Mouse (Mus musculus): ENCODE data around the gene Rnf185. TPM values are rescaled to one million over a fixed set of nuclear protein-coding genes. Genes with fewer than 3 reads are reported as not detected.

The Rnf185 gene
- polyA plus RNA-seq, 1 experiment from 2014 or later: 40.6 TPM

DNA sequence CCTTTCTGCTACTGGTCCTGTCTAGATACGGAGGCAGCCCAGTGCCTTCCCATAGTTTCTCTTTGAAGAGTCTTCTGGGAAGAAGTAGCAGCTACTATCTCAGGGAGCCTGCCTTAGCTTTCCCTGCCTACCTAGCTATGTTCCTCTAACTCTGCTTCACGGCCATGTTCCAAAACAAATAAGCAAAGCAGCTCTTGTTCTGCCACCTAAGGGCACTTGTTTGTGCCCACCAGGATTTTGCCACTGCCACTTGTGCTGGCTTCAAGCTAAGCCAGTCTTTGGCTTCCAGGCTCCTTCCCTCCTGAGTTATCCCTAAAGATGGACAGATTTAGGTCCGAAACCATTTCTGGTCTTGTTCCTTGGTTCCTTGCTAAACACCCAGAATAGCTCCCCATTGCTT is 40.1 kb downstream of the Rnf185 start:
- Histone ChIP-seq H3K27me3 (no peaks in the 10 kb centered on the region), H3K4me3 (no peak overlapping the region), H3K27ac (no peak overlapping the region), H3K4me2 (no peak overlapping the region), H3K9ac (no peak overlapping the region), H3K9me3 (replicated peaks) (no peaks in the 10 kb centered on the region), H3K4me1 (peaks cover 9% of the 10 kb centered on the region), H3K36me3 (ENCODE audit: poor library complexity, severe bottlenecking) (peaks cover 28% of the 10 kb centered on the region)
- 89% methylated on average over 3 of the region's 3 CpGs for WGBS
- no peak for ATAC-seq

DNA sequence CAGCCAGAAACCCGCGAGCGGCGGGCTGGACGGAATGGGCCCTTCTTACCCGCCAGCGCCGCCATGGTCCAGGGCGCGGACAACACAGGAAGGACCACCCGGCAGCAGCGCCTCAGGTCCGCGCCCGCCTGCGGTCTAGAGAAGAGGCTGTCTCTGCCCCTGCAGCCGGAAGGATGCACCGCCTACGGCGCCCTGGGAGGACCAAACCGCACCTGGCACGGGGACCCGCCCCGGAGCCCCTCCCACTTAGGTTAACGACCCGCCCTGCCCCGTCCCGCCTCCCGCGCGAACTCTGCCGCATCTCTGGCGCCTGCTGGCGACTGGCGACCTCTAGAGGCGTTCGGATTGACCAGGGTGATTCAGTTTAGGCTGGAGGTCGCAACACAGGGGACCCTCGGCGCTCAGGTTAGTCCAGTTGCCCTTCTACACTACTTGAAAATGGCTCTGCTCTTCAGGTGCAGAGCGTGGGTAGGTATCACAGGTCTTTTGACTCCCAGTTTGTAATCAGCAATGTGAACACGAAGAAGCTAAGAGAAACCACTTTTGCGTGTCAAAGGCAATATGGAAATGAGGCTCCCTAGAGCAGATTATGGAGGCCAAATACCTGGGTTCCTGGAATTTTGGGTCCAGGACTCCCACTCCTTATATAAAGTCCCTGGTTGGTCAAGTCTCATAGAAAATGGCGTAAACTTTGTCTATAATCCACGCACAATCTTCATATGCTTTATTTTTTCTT is 43.0 kb downstream of the Rnf185 start, which contains the start of gene Limk2:
Gene Limk2 (minus strand): TSS at position 193 of the 736 bp plus-strand sequence.
- Histone ChIP-seq H3K27me3 (no peaks in the 10 kb centered on the region), H3K36me3 (ENCODE audit: poor library complexity, severe bottlenecking) (peaks cover 4% of the 10 kb centered on the region), H3K9ac (peak within 1 kb of the TSS; percentile 86), H3K9me3 (replicated peaks) (no peaks in the 10 kb centered on the region), H3K4me3 (peak within 1 kb of the TSS; percentile 75), H3K4me2 (peak within 1 kb of the TSS; percentile 80), H3K4me1 (peaks cover 9% of the 10 kb centered on the region), H3K27ac (peak within 1 kb of the TSS; percentile 48; the same call in 1 of the 2 replicates)
- 3% methylated on average over 43 of the region's 45 CpGs for WGBS
- peak; percentile 91 for ATAC-seq

DNA sequence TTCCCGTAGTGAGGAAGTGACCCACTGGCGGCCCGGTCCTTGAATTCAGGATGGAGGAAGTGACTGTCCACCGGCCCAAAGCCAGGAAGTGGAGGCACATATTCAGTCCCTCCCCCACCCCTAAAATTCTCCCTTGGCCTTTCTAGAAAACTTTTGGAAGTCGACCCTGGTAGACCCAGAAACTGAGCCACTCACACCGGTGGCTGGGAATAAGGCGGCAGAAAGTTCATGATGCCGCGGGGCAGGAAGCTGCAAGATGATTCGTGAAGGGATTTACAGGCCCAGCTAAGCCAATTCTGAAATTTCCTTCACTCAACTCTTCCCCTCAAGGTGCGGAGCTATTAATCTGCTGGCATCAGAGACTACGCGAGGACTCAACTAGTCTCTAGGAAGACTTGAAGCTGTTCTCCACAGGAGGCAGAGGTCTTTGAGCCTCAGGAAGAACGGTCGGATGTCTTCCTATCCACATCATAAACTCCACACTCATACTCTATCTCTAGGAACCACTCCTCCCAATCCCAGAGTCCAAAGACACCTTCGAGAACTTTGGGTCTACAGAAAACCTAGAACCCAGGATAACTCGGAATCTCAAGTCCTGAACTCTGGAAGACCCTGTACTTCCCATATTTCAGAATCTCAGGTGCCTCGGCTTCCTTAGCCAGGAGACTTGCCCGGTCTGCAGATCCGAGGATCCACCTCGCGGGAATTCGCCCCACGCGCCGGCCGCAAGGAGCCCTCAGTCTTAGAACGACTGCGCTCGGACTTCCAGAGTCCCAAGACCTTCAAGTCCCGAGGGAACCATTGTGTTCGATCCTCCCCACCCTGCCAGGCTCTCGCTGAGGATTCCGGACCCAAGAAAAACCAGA is 43.8 kb downstream of the Rnf185 start:
- no peaks in the 10 kb centered on the region for H3K9me3 ChIP-seq (replicated peaks)
- peaks cover 9% of the 10 kb centered on the region for H3K4me1 ChIP-seq
- no peaks in the 10 kb centered on the region for H3K27me3 ChIP-seq
- H3K36me3 ChIP-seq (ENCODE audit: poor library complexity, severe bottlenecking): no peaks in the 10 kb centered on the region
- 7% methylated on average over 34 of the region's 34 CpGs for WGBS
- H3K27ac ChIP-seq: peak overlapping the region; percentile 48; the same call in 1 of the 2 replicates
- ATAC-seq: peak; percentile 52
- peak overlapping the region; percentile 80 for H3K4me2 ChIP-seq
- H3K9ac ChIP-seq: peak overlapping the region; percentile 86
- peak overlapping the region; percentile 75 for H3K4me3 ChIP-seq

DNA sequence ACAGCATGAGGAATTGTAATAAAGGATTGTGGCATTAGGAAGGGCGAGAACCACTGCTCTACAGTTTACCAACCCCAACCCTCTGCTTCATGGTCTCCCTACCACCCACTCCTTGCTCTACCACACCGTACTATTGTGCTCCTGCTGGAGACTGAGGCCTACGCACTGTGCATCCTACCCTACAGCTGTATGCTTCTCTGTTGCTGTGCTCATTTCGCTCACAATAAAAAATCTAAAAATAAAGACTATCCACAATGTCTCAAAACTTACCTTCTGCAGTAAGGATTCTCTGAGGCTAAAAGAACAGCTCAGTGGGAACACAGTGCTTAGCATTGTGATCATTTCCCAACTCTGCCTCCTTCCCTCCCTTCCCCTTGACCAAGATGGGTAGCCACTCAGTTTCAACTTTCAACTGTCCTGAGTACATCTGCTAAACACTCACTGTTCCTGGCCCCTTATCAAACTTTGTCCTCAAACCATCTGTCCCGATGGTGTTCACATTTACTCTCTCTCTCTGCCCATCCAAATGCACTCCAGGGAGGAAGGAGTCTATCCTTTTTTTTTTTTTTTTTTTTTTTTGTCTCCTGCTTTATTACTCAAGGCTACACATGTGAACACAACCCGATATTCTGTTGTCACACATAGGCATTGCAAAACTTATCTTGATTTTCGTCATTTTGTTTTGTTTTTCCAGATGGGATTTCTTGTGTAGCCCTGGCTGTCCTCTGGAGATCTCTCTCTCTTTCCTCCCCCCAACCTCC is 47.7 kb downstream of the Rnf185 start:
- 88% methylated on average over 7 of the region's 7 CpGs for WGBS
- Histone ChIP-seq H3K27ac (no peak overlapping the region), H3K36me3 (ENCODE audit: poor library complexity, severe bottlenecking) (no peaks in the 10 kb centered on the region), H3K4me1 (peaks cover 9% of the 10 kb centered on the region), H3K4me3 (no peak overlapping the region), H3K27me3 (no peaks in the 10 kb centered on the region), H3K9me3 (replicated peaks) (no peaks in the 10 kb centered on the region), H3K9ac (no peak overlapping the region), H3K4me2 (no peak overlapping the region)
- no peak for ATAC-seq

- ATAC-seq: no peak
- no peak overlapping the region for H3K27ac ChIP-seq
- 90% methylated on average over 3 of the region's 3 CpGs for WGBS
- H3K9ac ChIP-seq: no peak overlapping the region
- H3K4me3 ChIP-seq: no peak overlapping the region
- no peaks in the 10 kb centered on the region for H3K9me3 ChIP-seq (replicated peaks)
- no peaks in the 10 kb centered on the region for H3K36me3 ChIP-seq (ENCODE audit: poor library complexity, severe bottlenecking)
- H3K4me1 ChIP-seq: peaks cover 3% of the 10 kb centered on the region
- no peaks in the 10 kb centered on the region for H3K27me3 ChIP-seq
- H3K4me2 ChIP-seq: no peak overlapping the region
Measured at GRCm38 (mm10) chr11:3403024-3403423, 49.1 kb downstream of the Rnf185 start.

GRCm38 (mm10) chr11:3398318-3398717 is 53.8 kb downstream of the Rnf185 start:
- H3K9ac ChIP-seq: no peak overlapping the region
- H3K4me3 ChIP-seq: no peak overlapping the region
- H3K27ac ChIP-seq: no peak overlapping the region
- H3K27me3 ChIP-seq: no peaks in the 10 kb centered on the region
- no peaks in the 10 kb centered on the region for H3K36me3 ChIP-seq (ENCODE audit: poor library complexity, severe bottlenecking)
- H3K9me3 ChIP-seq (replicated peaks): no peaks in the 10 kb centered on the region
- 100% methylated on average over 1 of the region's 1 CpGs for WGBS
- ATAC-seq: no peak
- no peak overlapping the region for H3K4me2 ChIP-seq
- H3K4me1 ChIP-seq: peaks cover 29% of the 10 kb centered on the region

- peak; percentile 77 for ATAC-seq
- H3K36me3 ChIP-seq (ENCODE audit: poor library complexity, severe bottlenecking): no peaks in the 10 kb centered on the region
- no peak overlapping the region for H3K4me2 ChIP-seq
- H3K27ac ChIP-seq: peak overlapping the region; percentile 49
- peaks cover 29% of the 10 kb centered on the region for H3K4me1 ChIP-seq
- H3K4me3 ChIP-seq: no peak overlapping the region
- peak overlapping the region; percentile 12; the same call in 1 of the 2 replicates for H3K9ac ChIP-seq
- H3K27me3 ChIP-seq: no peaks in the 10 kb centered on the region
- no peaks in the 10 kb centered on the region for H3K9me3 ChIP-seq (replicated peaks)
- WGBS: 10% methylated on average over 8 of the region's 8 CpGs
Measured at GRCm38 (mm10) chr11:3396562-3396961, 55.6 kb downstream of the Rnf185 start.

GRCm38 (mm10) chr11:3396091-3396490 is 56.1 kb downstream of the Rnf185 start:
- peaks cover 29% of the 10 kb centered on the region for H3K4me1 ChIP-seq
- H3K9ac ChIP-seq: no peak overlapping the region
- H3K4me2 ChIP-seq: no peak overlapping the region
- peak overlapping the region; percentile 49 for H3K27ac ChIP-seq
- no peaks in the 10 kb centered on the region for H3K9me3 ChIP-seq (replicated peaks)
- ATAC-seq: peak; percentile 51; the same call in 1 of the 2 replicates
- 23% methylated on average over 3 of the region's 3 CpGs for WGBS
- no peaks in the 10 kb centered on the region for H3K27me3 ChIP-seq
- no peaks in the 10 kb centered on the region for H3K36me3 ChIP-seq (ENCODE audit: poor library complexity, severe bottlenecking)
- H3K4me3 ChIP-seq: no peak overlapping the region

- H3K9me3 ChIP-seq (replicated peaks): no peaks in the 10 kb centered on the region
- no peak overlapping the region for H3K4me2 ChIP-seq
- no peak overlapping the region for H3K4me3 ChIP-seq
- no peaks in the 10 kb centered on the region for H3K27me3 ChIP-seq
- H3K4me1 ChIP-seq: peaks cover 29% of the 10 kb centered on the region
- H3K27ac ChIP-seq: no peak overlapping the region
- WGBS: 39% methylated on average over 5 of the region's 5 CpGs
- no peak overlapping the region for H3K9ac ChIP-seq
- no peak for ATAC-seq
- H3K36me3 ChIP-seq (ENCODE audit: poor library complexity, severe bottlenecking): no peaks in the 10 kb centered on the region
Measured at GRCm38 (mm10) chr11:3394520-3394919, 57.6 kb downstream of the Rnf185 start.

GRCm38 (mm10) chr11:3392526-3392925 is 59.6 kb downstream of the Rnf185 start:
- no peaks in the 10 kb centered on the region for H3K9me3 ChIP-seq (replicated peaks)
- no peak overlapping the region for H3K9ac ChIP-seq
- 80% methylated on average over 8 of the region's 8 CpGs for WGBS
- H3K4me2 ChIP-seq: no peak overlapping the region
- H3K27me3 ChIP-seq: no peaks in the 10 kb centered on the region
- no peak overlapping the region for H3K27ac ChIP-seq
- H3K4me3 ChIP-seq: no peak overlapping the region
- peaks cover 25% of the 10 kb centered on the region for H3K4me1 ChIP-seq
- H3K36me3 ChIP-seq (ENCODE audit: poor library complexity, severe bottlenecking): no peaks in the 10 kb centered on the region
- ATAC-seq: no peak

DNA sequence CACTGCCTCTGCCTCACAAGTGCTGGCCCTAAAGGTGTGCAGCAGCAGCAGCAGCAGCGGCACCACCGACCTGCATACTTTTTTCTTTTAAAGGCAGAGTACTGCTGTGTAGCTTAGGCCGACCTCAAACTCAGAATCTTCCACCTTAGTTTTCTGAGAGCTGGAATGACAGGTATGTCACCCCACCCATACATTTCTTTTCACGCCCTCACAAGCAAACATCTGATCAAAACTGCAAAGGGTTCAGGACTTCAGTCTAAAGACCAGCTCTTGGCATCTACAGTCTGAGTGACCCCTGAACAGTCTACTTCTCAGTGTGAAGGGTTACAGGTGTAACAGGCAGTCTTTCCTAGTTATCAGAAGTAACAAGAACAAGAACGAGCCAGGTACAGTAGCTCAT is 61.4 kb downstream of the Rnf185 start:
- Histone ChIP-seq H3K36me3 (ENCODE audit: poor library complexity, severe bottlenecking) (no peaks in the 10 kb centered on the region), H3K4me1 (peaks cover 9% of the 10 kb centered on the region; the same call in 1 of the 2 replicates), H3K4me2 (no peak overlapping the region), H3K9me3 (replicated peaks) (no peaks in the 10 kb centered on the region), H3K4me3 (no peak overlapping the region), H3K27me3 (no peaks in the 10 kb centered on the region), H3K9ac (no peak overlapping the region), H3K27ac (no peak overlapping the region; the same call in 1 of the 2 replicates)
- WGBS: 86% methylated on average over 5 of the region's 5 CpGs
- ATAC-seq: no peak
